Mouse (Mus musculus): ENCODE measurements around the gene Ddx60. TPM values are rescaled to one million over a fixed set of nuclear protein-coding genes. Genes with fewer than 3 reads are reported as not detected.

Ddx60 gene
- polyA plus RNA-seq (2014; fragmentation: Illumina TruSeq; extraction: RNeasy Lipid Tissue Mini Kit (QIAGEN cat#74804); ENCODE audit: low read depth, low replicate concordance), result 45.2 TPM

DNA sequence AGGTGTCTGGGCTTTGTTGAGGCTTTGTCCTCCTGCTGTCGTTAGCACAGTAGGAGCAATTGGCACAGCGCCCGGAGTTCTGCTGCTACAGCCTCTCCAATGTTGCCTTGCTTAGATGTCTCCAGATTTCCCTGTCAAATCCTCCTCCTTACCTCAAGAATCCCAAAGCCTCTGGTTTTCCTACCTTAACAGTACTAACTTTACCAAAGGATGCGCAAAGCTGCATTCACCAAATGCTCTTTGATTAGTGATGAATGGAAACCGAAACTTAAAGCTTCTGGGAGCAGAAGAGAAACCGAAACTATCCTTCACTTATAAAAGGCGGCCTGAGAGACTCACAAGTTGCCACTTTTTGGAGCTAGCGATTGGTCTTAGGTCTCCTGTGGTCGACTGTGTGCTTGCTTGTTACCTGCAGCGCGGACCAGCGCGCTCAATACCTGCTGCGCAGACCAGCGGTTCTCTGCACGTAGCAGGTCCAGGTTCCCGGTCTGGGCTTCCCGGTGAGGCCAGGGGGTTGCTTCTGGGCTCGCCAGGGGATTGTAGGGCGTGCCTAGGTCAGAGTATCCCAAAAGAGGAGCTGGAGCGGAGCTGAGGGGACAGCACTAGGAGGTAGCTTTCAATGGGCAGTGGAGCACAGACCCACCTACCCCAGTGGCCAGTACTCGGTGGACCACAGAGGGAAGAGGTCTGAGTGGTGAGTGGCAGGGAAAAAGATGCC lies at the start of gene Ddx60:
Ddx60 (plus strand) TSS at position 311 of the 718 bp plus-strand sequence.

DNA sequence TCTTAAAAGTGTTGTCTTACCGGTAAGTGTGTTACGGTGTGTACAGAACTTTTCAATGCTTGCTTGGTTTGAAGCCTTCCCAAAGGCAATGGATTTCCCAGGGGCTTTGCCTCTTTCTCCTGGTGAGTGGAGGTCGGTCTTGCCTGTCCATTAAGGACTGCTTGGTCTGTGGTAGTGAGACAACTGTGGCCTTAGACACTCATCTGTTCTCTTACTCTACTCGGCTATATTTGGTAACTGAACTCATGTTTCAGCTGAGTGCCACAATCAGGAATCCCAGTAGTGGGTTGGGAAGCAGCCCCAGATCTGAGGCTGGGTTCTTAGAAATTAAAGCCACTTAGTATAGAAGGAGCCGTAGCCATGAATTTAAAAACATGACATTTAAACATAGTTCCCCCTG lies 25.4 kb upstream of the Ddx60 start, which contains the start of gene Palld:
Palld (minus strand) TSS at position 170 of the 400 bp plus-strand sequence.

Other genes with a start within 250 kb of the Ddx60 start
- 107 TPM for gene Palld, start 25.4 kb upstream of the Ddx60 start, polyA plus RNA-seq (2014; fragmentation: Illumina TruSeq; extraction: RNeasy Lipid Tissue Mini Kit (QIAGEN cat#74804); ENCODE audit: low read depth, low replicate concordance)
- gene Anxa10, start 195.1 kb downstream of the Ddx60 start, polyA plus RNA-seq (2014; fragmentation: Illumina TruSeq; extraction: RNeasy Lipid Tissue Mini Kit (QIAGEN cat#74804); ENCODE audit: low read depth, low replicate concordance), result not detected

Measured in sigmoid colon, adult 10 weeks (tissue).